Mouse (Mus musculus): ENCODE results near the gene Dgki.

The Dgki gene

DNA sequence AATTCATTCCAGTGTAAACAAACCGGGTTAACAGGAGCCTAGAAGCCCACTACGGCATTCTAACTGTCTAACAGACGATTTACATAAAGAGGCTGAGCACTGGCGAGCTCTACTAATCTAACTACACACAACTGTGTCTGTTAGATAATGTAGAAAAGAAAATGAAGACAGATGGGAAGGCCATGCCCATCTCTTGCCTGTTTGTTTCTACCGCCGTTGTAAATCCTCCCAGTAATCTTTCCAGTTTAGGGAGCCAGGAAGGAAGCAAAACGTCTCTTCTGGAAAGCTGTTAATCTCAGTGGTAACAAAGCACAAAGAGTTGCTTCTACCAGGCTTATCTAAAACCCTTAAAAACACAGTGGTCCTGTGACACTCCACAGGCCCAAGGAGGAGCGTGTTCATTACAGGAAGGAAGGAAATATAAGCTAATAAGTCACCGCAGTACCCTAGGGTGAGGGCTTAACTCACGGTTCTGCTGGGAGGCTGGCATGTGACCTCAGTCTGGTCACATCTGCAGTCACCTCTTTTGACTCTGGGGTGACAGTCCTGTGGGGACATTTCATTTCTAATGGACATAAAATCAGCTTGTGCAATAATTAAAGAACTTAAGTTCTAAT, 235.7 kb downstream of the Dgki start:
- DNase-seq (ENCODE audit: low read depth, low spot score), result no peak

DNA sequence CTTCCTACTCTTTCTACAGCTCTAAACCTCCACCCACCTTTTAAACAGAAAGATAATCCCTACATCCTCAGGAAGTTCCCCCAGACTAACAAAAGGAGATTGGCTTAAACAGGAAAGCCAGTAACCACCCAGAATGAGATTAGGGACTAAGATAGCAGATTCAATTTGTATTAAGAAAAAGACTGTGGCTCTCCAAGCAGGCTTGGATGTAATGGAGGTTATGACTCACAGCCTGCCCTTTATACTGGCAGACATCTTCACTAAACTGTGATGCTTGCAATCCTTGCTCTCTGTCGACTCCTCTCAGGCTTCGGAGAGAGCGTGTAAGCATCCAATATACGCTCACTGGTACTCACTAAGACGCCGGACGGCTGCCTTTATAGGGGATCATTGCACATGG, 236.7 kb downstream of the Dgki start:
- DNase-seq (ENCODE audit: low read depth, low spot score), result no peak

DNA sequence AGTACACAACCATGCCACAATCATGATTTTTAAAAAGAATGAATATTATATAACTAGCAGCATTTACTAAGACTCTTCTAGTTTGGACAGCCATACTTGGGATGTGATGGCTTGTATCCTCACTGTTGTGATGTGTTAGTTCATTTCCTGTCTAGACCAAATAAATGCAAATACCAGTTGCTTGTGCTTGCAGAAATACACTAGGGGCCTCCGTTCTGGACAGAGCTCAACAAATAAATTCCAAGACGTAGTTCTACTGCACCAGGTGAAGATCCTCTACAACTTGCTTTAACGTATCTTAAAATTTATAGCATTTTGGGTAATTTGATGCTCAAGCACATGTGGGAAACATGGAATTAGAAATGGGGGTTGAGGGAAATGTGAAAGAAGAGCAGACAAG, 239.9 kb downstream of the Dgki start:
- DNase-seq (ENCODE audit: low read depth, low spot score), result no peak

DNA sequence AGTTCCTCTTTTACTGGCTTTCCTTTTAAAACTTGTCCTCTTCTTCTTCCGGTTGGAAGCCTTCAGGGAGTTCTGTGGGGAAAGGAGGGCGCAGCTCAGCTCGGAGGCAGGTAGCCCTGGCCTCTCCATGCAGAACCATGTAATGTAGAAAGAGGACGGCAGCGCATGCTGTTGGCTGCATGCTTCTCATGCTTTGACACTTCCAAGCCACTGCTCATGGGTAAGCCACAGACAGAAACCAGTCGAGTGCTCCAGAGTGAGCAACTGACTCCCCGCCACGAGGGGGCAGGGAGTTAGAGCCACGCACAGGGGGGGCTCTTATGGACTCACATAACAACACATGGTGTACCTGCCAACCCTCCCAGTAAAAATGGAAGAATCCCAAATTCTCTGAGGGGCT, 242.0 kb downstream of the Dgki start:
- DNase-seq (ENCODE audit: low read depth, low spot score), result no peak

DNA sequence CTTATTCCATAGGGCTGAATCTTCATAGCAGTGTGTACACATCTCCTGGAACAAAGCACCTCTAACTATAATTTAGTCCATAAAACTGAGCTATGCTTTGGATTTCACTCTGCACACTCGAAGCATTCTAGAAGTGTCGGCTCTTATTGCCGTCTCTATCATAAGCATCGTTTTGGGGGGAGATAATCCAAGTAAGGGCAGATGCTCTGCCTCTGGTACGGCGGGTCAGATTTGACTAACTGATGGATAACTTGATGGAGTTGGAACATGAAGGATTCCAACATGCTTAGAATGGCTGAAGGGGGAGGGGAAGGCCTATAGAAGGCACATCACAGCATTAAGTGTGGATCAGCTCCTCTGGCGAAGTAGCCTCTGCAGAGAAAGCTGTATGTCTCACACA, 242.4 kb downstream of the Dgki start:
- no peak for DNase-seq (ENCODE audit: low read depth, low spot score)

DNA sequence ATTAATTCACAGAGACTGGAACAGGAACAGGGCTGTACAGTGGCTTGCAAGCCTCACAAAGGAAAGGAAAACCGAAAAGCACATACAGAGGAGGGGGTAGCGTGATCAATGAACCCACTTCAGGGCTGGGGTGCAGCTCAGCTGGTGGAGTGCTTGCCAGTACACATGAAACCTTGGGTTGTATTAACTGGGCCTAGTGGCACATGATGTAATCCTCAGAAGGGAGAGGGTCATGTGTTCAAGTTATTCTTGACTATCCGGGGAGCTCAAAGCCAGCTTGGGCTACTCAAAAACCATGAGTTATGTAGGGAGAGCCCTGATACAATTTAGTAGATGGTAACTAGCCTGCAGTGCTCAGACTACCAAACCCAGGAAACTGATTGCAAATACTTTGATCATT, 244.3 kb downstream of the Dgki start:
- DNase-seq (ENCODE audit: low read depth, low spot score), result no peak

DNA sequence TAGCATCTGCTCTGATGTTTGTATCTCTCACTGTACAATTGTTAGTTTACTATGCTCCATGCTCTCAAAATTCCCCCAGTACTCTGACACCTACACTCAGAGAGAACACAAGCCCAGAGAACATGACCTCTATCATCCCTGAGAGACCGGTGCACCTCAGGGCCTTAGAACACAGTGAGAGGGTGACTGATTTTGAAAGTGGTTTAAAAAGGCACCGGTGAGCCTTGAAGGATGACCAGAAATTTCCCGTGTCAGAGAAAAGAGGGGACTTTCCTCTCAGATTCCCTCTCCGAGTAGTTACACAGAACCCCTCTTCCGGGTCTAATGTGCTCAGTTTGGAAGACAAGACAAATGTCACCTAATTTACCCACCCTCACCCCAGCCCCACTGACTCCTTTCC, 244.9 kb downstream of the Dgki start:
- no peak for DNase-seq (ENCODE audit: low read depth, low spot score)

DNA sequence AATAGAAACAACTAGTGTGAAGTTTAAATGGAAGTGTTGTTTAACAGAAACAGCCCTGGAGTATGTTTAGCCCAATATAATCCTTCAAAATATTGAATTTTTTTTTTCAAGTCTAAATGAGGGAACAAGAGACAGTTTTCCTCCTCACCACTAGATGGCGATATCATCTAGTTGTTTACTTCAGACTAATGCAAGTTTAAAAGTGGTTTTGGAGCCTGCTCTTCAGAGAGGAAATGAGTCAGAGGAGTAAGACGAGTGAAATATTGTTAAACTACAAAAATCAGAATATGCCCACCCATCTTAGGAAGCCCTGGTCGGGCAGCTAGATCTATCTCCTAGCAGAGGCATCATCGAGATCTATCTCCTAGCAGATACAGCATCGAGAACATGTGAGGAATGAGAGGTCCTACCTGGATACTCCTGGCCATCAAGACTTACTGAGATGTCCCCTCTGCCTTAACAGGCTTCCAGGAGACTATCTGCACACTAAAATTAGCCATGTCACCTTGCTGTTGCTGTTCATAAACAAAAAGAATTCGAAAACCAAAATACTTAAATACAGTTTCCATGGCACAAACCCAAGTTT, 245.5 kb downstream of the Dgki start:
- peak; percentile 44 for DNase-seq (ENCODE audit: low read depth, low spot score)

DNA sequence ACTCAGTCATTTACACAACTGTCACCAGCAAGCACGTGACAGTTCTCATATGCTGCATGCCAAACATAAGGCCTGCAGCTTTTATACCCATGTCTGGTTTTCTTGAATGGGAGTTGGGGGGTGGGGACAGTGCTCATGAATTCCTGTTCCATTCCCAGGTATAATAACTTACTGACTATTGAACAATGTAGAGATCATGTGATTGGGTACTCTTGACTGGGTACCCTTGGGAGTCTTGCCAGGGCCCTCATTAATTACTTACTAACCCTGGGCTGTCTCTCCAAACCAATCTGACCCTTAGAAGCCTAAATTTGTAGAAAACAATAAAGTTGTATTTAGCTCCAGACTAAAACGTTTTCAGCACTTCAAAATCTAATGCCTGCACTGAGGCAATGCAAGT, 246.6 kb downstream of the Dgki start:
- no peak for DNase-seq (ENCODE audit: low read depth, low spot score)

DNA sequence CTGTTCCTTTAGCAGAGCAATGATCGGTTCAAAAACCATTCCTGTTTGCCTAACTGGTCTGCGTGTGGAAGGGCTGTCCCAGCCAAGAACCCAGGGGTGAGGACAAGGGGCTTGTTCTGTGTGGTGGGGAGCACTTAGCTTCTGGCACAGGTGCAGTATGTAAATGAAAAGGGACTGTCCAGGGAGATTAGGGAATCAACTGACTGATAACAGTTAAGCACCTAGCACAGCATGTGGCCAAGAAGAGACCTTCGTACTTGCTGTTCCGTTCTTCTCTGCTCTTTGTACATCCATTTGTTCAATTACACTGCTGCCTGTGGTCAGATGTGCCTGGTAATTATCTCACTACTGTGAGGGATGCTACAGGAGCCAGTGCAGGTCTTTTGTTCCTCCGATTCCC, 248.3 kb downstream of the Dgki start:
- DNase-seq (ENCODE audit: low read depth, low spot score), result no peak

DNA sequence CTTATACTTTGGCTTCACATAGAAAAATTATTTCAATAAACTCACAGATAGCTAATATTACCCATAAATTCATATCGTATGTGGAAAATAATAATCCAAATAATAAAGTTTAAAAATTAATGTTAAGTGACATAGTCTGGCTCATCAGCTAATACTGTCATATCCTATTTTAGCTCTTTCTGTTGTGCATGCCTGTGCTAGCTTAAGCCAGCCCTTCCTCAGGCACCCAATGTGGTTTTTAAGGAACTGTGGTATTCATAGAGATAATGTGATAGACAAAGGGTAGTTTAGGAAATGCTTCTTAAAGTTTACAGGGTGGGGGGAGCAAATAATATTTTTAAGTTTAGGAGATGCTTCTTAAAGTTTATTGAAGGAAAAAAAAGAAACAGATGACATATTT, 248.8 kb downstream of the Dgki start:
- DNase-seq (ENCODE audit: low read depth, low spot score), result no peak

DNA sequence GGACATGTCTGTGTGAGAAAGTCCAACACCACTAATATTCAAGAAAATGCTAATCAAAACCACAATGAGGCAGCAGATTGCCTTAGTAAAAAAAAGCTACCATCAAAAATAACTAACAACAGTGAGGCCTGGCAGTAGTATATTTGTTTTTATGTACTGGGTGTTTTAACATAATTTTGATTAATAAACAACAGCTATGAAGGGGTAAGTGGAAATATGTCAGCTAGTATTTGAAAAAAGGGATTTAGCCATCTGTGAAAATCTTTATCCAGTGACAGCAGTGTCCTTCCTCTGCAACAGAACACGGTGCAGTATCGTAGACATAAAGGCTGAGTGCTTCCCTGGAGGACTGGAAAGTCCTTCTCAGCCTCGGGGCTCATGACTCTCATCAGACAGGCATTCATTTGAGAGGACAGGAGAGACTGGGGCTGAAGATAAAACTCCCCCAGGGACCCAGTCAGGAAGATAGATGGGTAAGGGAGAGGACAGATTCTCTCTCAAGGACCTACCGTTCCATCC, 252.3 kb downstream of the Dgki start:
- DNase-seq (ENCODE audit: low read depth, low spot score), result no peak

DNA sequence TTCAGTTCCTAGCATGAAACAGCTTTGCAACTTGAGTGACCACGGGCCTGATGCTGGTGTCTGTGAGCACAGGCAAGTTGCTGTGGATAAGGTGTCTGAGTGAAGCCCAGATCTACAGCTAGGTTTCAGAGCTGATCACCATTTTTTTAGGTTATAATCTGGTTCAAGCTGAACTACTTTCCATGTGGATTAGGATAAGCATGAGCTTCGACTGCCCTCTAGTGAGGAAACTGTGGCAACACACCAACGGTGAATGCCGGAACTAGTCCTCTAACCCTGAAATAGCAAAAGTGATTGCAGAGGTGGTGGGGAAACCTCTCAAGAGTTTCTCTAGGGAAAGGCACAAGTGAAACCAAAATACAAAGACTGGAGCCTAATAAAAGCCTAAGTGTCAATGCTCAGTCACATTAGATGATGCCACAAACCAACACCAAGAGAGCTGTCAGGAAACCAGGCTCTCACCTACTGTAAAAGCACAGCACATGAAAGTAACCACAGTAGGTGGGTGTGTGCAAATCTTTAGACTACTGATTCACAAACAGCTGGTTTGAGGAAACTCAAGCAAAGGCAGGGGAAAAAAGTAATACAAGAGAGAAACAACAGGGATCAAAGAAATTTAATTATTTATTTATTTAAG, 253.7 kb downstream of the Dgki start:
- peak; percentile 72 for DNase-seq (ENCODE audit: low read depth, low spot score)

DNA sequence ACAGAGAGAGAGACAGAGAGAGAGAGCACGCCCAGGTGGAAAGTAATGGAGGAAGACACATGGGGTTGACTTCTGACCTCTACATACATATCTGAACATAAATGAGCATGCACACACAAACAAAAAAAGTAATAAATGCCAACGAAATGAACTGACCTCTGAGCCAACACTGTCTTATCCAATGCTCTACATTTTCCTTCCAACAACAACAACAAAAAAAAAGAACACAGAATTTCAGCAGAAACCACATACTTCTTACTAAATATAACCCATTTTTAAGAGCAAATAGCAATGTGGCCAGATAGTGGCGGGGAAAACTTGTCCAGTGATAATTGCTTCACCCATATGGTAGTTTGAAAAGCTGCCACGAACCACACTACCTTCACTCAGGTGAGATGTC, 255.2 kb downstream of the Dgki start:
- no peak for DNase-seq (ENCODE audit: low read depth, low spot score)

DNA sequence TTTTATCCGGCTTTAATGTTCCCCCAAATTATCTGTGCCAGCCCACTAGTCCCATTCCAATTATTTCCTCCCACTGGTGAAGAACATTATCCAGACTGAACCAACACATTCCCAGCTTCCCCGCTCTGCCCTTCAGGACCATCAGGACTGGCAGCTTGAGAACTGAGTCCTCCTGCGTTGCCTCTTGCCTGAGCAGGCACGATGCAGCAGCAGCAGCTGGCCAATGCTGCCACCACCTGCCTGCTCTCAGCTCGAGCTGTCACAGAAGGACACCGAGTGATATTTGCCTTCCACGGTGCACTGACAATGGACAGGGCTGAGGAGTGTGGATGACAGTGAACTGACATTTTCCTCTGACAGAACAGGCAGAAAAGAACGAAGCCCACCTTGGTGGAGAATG, 261.5 kb downstream of the Dgki start:
- no peak for DNase-seq (ENCODE audit: low read depth, low spot score)

DNA sequence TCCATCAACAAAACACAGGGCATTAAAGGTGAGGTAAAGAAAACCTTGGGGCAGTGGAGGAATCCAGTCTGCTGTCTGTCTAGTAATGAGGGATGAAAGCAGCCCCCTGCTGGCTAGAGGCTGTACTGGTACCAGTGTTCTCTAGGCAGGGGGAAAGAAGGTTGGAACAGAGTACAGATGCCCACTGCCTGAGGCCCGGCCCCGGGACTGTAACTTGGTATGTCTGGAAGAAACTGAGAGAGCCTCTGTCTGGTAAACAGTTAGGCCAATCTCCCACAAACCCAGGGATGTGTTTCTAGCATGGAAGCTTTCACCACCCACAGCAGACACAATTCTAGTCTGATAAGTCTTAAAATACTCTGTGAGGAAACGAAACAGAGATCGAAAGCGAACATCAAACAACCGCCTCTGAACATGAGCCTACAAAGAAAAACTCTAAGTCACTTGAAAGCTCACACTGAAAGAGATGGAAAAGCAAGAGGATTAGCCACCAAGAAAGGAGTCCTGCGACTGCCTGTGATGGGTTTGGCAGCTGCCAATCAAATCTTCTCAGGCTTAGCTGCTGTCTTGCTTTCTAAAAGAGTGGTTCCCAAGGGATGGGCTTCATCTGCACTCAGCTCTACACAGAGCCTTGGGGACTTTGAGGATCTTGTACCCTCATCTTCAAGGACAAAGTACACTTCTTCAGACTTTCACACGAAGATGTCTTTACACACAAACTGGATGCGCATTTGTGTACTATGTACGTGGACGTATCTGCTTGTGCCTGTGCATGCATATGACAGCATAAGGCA, 262.7 kb downstream of the Dgki start:
- DNase-seq (ENCODE audit: low read depth, low spot score), result peak; percentile 37

DNA sequence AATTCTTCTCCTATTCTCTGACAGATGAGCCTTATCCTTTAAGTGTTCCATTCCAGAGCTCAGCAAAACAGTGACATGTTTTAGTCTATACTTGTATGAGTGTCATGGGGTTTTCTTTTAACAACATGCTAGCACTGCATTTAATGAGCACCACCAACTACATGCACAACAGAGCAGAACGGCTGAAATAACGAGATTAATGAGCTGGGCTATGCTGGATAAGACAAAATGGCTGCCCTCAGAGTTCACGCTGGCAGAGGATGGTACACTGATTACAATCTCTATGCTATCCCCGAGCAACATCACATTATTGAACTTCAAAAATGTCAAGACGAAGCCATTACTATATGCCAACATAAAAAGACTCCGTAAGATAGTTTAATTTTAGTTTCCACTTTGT, 264.3 kb downstream of the Dgki start:
- DNase-seq (ENCODE audit: low read depth, low spot score), result no peak

DNA sequence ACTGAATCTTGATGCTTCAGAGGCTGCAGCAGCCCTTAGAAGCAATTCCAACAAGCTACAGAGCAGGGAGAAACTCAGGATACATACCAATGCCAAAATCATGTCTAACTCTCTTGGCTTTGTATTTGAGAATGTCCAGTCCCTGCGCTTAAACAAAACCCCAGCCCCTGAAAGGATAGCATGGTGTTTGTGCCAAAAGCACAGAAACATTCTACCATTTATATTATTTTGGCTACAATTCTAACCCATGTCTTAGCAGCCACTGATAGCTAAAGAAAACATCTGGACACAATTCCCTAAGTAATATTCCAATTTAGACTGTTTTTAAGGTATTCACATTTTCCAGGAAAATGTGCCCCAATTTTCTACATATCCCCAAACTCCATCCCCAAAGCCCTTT, 269.0 kb downstream of the Dgki start:
- DNase-seq (ENCODE audit: low read depth, low spot score), result no peak

DNA sequence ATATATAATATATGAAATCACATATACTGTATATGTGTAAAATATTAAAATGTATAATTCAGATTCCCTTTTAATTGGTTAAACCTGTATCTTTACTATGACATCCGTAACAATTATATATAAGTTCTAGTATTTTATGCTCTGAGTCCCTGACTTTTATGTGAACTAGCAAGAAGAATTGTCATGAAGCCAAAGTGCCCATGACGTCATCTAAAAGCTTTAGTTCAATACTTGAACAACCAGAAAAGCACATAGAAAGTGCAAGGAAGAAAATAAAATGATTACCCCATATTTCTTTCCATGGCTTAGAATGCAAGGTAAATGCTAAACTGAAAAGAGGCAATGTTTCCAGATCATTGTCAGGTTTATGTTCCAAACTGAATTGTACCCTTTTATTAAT, 269.6 kb downstream of the Dgki start:
- DNase-seq (ENCODE audit: low read depth, low spot score), result no peak

DNA sequence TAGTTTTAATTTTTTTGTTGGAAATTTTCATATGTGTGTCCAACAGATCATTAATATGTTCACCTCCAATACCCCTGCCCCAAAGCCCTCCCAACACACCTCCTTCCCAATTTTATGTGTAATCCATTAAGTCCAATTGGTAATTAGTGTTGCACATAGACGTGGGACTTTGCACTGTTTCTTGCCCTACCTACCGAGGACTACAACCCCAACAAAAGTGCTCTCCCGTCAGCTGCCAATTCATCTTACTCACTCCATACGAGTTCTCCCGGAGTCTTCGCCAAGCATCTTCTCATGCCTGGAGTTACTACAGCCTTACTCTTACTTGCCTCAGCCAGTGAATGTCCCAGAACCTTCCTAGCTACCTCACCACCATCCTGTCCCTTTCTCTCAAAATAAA, 271.1 kb downstream of the Dgki start:
- no peak for DNase-seq (ENCODE audit: low read depth, low spot score)

DNA sequence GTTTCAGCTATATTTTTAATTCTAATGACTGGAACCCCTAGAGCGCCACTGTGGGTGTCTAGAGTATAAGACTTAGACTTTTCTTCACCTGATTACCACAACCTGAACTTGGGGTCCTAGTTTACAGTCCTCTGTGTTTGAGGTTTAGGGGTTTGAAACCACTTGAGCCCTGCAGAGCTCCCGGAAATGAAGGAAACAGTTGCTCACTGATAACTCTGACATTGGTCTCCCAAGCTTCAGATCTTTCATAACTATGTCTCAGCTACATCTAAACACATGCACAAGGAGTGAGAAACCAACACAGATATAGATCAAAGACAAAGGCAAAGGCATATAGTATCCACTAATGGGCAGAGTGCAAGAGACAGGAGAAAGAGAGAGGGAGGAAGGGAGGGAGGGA, 271.7 kb downstream of the Dgki start:
- no peak for DNase-seq (ENCODE audit: low read depth, low spot score)

Measured in ES-CJ7 (cell line).